ENCODE assay signal across 9 mouse cellular contexts in the genomic region with DNA sequence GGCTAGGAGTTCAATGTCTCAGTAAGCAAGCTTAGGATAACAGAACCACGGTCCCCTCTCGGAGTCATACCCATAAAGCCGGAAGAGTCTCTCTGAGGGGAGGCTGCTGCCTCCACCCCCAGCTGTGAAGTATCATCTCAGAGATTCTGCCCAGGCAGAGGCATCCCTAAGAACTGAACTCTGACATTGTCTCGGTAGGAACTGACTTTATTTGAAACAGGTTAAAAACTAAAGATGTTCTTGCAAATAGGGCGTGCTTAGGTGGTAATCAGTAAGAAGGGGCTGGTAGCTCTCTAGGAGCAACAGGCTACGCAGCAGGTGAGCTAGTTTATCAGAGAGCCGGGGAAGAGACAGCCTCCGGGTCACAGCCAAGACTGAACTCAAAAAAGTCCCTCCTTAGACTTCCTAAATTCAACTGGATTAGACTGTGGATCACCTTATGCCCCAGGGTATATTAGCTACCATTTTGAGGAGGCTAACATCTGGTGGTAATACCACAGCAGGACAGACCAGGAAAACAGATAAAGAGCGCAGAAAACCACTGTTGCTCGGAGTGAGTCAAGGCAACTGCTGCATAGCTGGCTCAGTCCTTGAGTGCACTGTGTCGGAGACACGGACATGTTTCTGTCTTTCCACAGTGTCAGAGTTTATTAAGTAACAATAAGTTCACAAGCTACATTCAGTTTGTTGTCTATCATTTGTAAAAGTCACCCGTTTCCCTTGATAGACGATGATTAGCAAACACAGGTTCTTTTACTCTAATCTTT. TPM values are rescaled to one million over a fixed set of nuclear protein-coding genes. Genes with fewer than 3 reads are reported as not detected.
DNase-seq lines count a peak whose midpoint lies in the region; ATAC-seq lines count a peak whose summit lies in the region.
"Had no signal": no experiment of that assay in that cellular context is flagged by ENCODE, and none has a peak within 500 bp of the region (broad histone marks: within the 10 kb centered on the region; RNA-seq: fewer than 3 reads in every experiment).

No protein-coding gene starts in this region.

- peak overlapping the region; percentile 65 for H3K4me2 ChIP-seq in kidney, embryonic 15.5 days
- peak overlapping the region; percentile 53 for H3K4me2 ChIP-seq in embryonic facial prominence, embryonic 12.5 days (replicated peaks)
- H3K4me2 ChIP-seq in intestine, embryonic 16.5 days (ENCODE audit: low read depth, low read length): peak overlapping the region; percentile 61

- no peaks in the 10 kb centered on the region for H3K36me3 ChIP-seq in kidney, embryonic 15.5 days
- H3K36me3 ChIP-seq in embryonic facial prominence, embryonic 12.5 days: 0 out of 2 replicates have a peak, but pooled peaks cover 1% of the 10 kb centered on the region
- H3K36me3 ChIP-seq in intestine, embryonic 16.5 days (ENCODE audit: control insufficient read depth, insufficient read depth, low read length): no peaks in the 10 kb centered on the region

- no peak for ATAC-seq in kidney, embryonic 15.5 days (replicated peaks; ENCODE audit: low FRiP score)
- no peak for ATAC-seq in embryonic facial prominence, embryonic 12.5 days (ENCODE audit: insufficient number of reproducible peaks, insufficient read depth, low FRiP score, low TSS enrichment)
- peak; percentile 27; the same call in 1 of the 2 replicates for ATAC-seq in intestine, embryonic 16.5 days

- H3K27me3 ChIP-seq in kidney, embryonic 15.5 days: no peaks in the 10 kb centered on the region
- H3K27me3 ChIP-seq in embryonic facial prominence, embryonic 12.5 days: peaks cover 5% of the 10 kb centered on the region; the same call in 1 of the 2 replicates
- H3K27me3 ChIP-seq in intestine, embryonic 16.5 days (replicated peaks; ENCODE audit: control insufficient read depth, insufficient read depth, low read length): no peaks in the 10 kb centered on the region

- no peak overlapping the region for H3K27ac ChIP-seq in kidney, embryonic 15.5 days
- H3K27ac ChIP-seq in embryonic facial prominence, embryonic 12.5 days: no peak overlapping the region
- H3K27ac ChIP-seq in intestine, embryonic 16.5 days (ENCODE audit: low read length): no peak overlapping the region

- H3K9ac ChIP-seq in kidney, embryonic 15.5 days: no peak overlapping the region
- 0 out of 2 replicates have a peak overlapping the region, but pooled peaks have one; percentile 4 for H3K9ac ChIP-seq in embryonic facial prominence, embryonic 12.5 days
- peak overlapping the region; percentile 55 for H3K9ac ChIP-seq in intestine, embryonic 16.5 days (ENCODE audit: low read depth, low read length)

- H3K4me3 ChIP-seq in kidney, embryonic 15.5 days (replicated peaks): peak overlapping the region; percentile 40
- peak overlapping the region; percentile 25 for H3K4me3 ChIP-seq in embryonic facial prominence, embryonic 12.5 days
- peak overlapping the region; percentile 42 for H3K4me3 ChIP-seq in intestine, embryonic 16.5 days (ENCODE audit: low read length)
- H3K4me3 ChIP-seq: myocyte had no signal

- H3K4me1 ChIP-seq in kidney, embryonic 15.5 days: peaks cover 17% of the 10 kb centered on the region
- H3K4me1 ChIP-seq in embryonic facial prominence, embryonic 12.5 days: peaks cover 6% of the 10 kb centered on the region; the same call in 1 of the 2 replicates
- 0 out of 2 replicates have a peak, but pooled peaks cover 2% of the 10 kb centered on the region for H3K4me1 ChIP-seq in intestine, embryonic 16.5 days (ENCODE audit: control insufficient read depth, insufficient read depth, low read length)

- WGBS in kidney, embryonic 15.5 days: 56% methylated on average over 14 of the region's 14 CpGs
- 43% methylated on average over 14 of the region's 14 CpGs for WGBS in embryonic facial prominence, embryonic 12.5 days
- WGBS in intestine, embryonic 16.5 days: 43% methylated on average over 14 of the region's 14 CpGs

- no peaks in the 10 kb centered on the region for H3K9me3 ChIP-seq in kidney, embryonic 15.5 days (replicated peaks)
- no peaks in the 10 kb centered on the region for H3K9me3 ChIP-seq in embryonic facial prominence, embryonic 12.5 days
- no peaks in the 10 kb centered on the region for H3K9me3 ChIP-seq in intestine, embryonic 16.5 days (ENCODE audit: control insufficient read depth, low read length)

- no peak for DNase-seq in kidney, adult 11 months
- peak; percentile 62 for DNase-seq in naive thymus-derived CD4-positive, alpha-beta T cell, adult 2 months (ENCODE audit: low read depth)
- DNase-seq in urinary bladder, adult 18-20 months (ENCODE audit: low spot score in 2 of 2): no peak
- DNase-seq in kidney, postnatal 10 days: no peak
- DNase-seq in layer of hippocampus, adult 11-12 months (ENCODE audit: low spot score): no peak

RNA-seq across cellular contexts. Expression of a gene that starts 10.7 kb away (rescaled TPM):
- polyA plus RNA-seq in kidney, embryonic 15.5 days (2015; fragmentation: Nextera tagmentation; extraction: Ambion mirVana): 19.8 and 20.2 TPM in 2 replicates
- polyA plus RNA-seq in embryonic facial prominence, embryonic 12.5 days (2016; fragmentation: Nextera tagmentation; extraction: Ambion mirVana): 23.6 and 25.2 TPM in 2 replicates
- polyA plus RNA-seq in intestine, embryonic 16.5 days (2015; fragmentation: Nextera tagmentation; extraction: Ambion mirVana): 14.6 and 14.7 TPM in 2 replicates

RNA-seq across cellular contexts. Expression of a gene that starts 16.1 kb away (rescaled TPM):
- polyA plus RNA-seq in kidney, embryonic 15.5 days (2015; fragmentation: Nextera tagmentation; extraction: Ambion mirVana): 10.5 and 12.3 TPM in 2 replicates
- polyA plus RNA-seq in embryonic facial prominence, embryonic 12.5 days (2016; fragmentation: Nextera tagmentation; extraction: Ambion mirVana): 11.9 and 16.6 TPM in 2 replicates
- 8.1 and 11.4 TPM in 2 replicates for polyA plus RNA-seq in intestine, embryonic 16.5 days (2015; fragmentation: Nextera tagmentation; extraction: Ambion mirVana)
- polyA plus RNA-seq: myocyte had no signal

RNA-seq across cellular contexts. Expression of a gene that starts 43.9 kb away (rescaled TPM):
- polyA plus RNA-seq in kidney, embryonic 15.5 days (2015; fragmentation: Nextera tagmentation; extraction: Ambion mirVana): 0.73 and 0.84 TPM in 2 replicates
- 7.7 and 9.6 TPM in 2 replicates for polyA plus RNA-seq in embryonic facial prominence, embryonic 12.5 days (2016; fragmentation: Nextera tagmentation; extraction: Ambion mirVana)
- 0.82 and 1.1 TPM in 2 replicates for polyA plus RNA-seq in intestine, embryonic 16.5 days (2015; fragmentation: Nextera tagmentation; extraction: Ambion mirVana)
- polyA plus RNA-seq: myocyte had no signal

RNA-seq across cellular contexts. Expression of a gene that starts 52.4 kb away (rescaled TPM):
- 76.4 and 83.3 TPM in 2 replicates for polyA plus RNA-seq in kidney, embryonic 15.5 days (2015; fragmentation: Nextera tagmentation; extraction: Ambion mirVana)
- 119 and 121 TPM in 2 replicates for polyA plus RNA-seq in embryonic facial prominence, embryonic 12.5 days (2016; fragmentation: Nextera tagmentation; extraction: Ambion mirVana)
- polyA plus RNA-seq in intestine, embryonic 16.5 days (2015; fragmentation: Nextera tagmentation; extraction: Ambion mirVana): 37.5 and 43.5 TPM in 2 replicates
